Mouse (Mus musculus): ENCODE measurements around the gene Plk1.

Gene Plk1

DNA sequence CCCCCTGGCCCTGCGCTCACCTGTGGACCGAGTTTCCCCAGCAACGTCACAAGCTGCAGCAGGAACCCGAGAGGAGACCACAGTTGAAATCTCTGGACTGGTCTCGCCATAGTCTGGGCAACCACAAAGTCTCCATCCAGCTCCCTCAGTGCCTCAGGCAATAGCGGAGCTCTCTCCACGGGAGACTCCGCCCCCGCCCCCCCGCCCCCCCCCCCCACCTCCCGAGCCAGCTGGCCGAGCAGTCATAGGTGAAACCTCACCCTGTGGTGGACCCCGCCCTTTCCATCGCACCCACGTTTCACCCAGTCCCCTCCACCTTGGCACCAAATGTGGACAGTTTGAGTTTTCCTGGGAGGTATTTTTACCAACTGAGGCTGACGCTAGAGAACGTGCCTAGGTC is 26.8 kb downstream of the Plk1 start, which contains the start of gene Ern2:
Gene Ern2, minus strand, starts transcription at position 165 of the 400 bp plus-strand sequence.
- in situ Hi-C loops (cut with MboI; ENCODE audit: low pct_unique_long_range_greater_than_20kb in 1 of 2, low sequenced_read_pairs in 2 of 2, unreplicated experiment in 1 of 2) = no loop called here

DNA sequence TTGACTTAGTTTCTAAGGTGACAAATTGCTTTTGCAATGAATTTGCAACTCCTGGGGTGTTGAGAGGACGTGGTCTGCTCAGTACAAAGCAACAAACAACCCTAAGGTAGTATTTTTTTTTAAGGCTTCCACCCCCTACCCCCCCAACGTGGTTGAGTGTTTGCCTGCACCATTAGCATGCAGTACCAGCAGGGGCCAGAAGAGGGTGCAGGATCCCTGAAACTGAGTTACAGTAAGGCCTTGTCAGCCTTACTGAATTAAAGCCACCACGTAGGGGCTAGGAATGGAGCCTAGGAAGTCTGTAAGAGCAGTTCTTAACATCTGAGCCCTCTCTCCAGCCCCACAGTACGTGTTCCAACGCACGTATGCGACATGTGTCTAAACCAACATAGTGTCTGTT is 30.2 kb downstream of the Plk1 start:
- in situ Hi-C loops (cut with MboI; ENCODE audit: low pct_unique_long_range_greater_than_20kb in 1 of 2, low sequenced_read_pairs in 2 of 2, unreplicated experiment in 1 of 2) = no loop called here

DNA sequence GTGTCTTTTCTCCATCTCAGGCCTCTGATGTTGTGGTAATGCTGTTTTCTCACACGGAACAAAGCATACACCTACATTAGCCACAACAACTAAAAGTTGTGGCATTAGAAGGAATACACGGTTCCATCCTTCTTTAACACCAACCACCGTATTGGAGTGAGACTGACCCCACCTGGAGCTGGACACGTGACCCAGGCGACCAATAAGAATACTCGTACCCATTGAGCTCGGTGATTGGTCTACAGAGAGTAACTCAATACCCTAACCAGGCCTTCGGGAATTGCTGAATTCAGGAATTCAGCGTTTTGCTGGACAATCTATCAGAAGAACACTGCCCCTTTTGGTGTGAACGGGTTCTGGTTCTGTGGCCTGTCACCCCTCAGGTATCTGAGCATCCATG is 31.9 kb downstream of the Plk1 start:
- in situ Hi-C loops (cut with MboI; ENCODE audit: low pct_unique_long_range_greater_than_20kb in 1 of 2, low sequenced_read_pairs in 2 of 2, unreplicated experiment in 1 of 2) = loop anchor here in 1 of 2 experiments (5.0 kb wide), 1 partner anchor 261 kb away; no protein-coding TSS in a partner anchor

DNA sequence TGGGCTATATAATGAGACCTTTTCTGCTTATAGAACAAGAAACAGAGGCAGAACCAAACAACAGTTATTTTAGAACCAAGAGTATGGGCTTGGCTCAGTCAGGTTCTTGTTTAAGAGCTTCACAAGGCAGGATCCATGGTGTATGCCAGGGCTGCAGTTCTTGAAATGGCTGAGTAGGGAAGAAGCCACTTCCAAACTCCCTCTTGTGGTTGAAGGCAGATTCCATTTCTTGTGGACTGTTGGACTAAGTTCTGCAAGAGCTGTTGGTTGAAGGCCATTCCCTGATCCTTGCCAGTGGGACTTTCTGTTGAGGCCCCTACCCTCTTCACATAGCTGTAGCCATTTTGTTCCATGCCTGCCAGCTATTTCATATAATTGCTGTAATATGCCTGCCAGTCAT is 34.7 kb downstream of the Plk1 start:
- in situ Hi-C loops (cut with MboI; ENCODE audit: low pct_unique_long_range_greater_than_20kb in 1 of 2, low sequenced_read_pairs in 2 of 2, unreplicated experiment in 1 of 2) = loop anchor here in 1 of 2 experiments (5.0 kb wide), 1 partner anchor 258 kb away; no protein-coding TSS in a partner anchor

DNA sequence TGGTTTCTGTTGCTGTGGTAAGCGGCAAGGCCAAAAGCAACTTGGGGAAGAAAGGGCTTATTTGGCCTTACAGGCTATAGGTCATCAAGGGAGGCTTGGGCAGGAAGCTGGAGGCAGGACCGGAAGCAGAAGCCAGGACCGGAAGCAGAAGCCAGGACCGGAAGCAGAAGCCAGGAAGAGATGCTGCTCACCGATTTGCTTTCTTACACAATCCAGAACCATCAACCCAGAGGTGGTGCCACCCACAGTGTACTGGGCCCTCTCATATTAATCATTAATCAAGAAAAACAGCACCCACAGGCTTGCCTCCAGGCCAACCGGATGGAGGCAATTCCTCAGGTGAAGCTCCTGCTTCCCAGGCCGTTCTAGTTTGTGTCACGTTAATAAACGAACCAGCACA is 37.5 kb downstream of the Plk1 start:
- in situ Hi-C loops (cut with MboI; ENCODE audit: low pct_unique_long_range_greater_than_20kb in 1 of 2, low sequenced_read_pairs in 2 of 2, unreplicated experiment in 1 of 2) = no loop called here

DNA sequence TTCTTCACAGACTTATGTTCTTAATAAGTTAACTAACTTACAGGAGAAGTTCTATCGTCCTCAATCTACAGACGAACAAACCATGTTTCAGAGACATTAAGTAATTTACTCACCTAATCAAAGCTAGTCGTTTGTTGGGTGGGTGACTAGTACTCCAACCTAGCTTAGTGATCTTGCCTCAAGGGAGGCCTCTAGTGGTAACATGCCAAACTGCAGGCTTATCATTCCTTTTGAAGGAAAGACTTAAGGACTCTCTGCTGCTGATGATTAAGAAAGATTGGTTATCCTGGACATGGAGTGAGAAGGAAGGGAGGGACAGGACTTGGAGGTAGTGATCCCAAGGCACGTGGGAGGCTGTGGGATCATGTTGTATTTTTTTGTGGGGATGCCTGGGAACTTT is 38.1 kb downstream of the Plk1 start:
- in situ Hi-C loops (cut with MboI; ENCODE audit: low pct_unique_long_range_greater_than_20kb in 1 of 2, low sequenced_read_pairs in 2 of 2, unreplicated experiment in 1 of 2) = no loop called here

DNA sequence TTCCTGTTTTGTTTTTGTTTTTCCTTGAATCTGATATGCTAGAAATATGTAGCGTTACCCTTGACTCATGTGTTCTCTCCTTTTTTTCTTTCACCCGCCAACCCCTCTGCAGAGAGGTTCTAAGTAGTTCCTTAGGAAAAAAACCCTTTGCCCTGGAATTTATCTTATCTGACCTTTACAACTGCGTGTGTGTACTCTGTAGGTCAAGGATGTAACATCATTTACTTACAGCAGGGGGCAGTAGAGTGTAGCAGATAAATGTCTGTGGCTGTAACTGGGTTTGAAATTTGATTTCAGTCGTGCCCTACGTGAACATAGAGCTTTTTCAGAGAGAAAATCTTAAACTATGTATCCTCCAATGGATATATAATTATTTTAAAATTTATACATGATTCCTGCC is 40.1 kb downstream of the Plk1 start:
- in situ Hi-C loops (cut with MboI; ENCODE audit: low pct_unique_long_range_greater_than_20kb in 1 of 2, low sequenced_read_pairs in 2 of 2, unreplicated experiment in 1 of 2) = no loop called here

DNA sequence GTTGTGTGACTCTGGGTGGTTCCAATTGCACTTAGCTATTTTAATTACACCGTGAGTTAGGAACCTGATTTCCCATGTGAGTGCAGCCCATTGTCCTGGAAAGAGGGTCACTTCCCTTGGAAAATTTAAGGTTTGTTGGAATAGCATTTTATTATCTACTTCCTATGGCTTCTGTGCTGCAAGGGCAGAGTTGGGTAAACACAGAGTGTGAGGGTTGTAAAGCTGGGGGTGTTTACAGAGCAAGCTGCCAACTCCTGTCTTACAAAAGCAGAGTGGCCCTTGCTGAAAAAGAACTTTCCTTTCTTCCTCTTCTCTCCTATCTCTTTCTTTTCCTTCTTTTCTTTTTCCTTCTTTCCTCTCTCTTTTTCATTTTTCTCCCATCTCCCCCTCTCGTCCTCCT is 44.7 kb downstream of the Plk1 start:
- in situ Hi-C loops (cut with MboI; ENCODE audit: low pct_unique_long_range_greater_than_20kb in 1 of 2, low sequenced_read_pairs in 2 of 2, unreplicated experiment in 1 of 2) = no loop called here

DNA sequence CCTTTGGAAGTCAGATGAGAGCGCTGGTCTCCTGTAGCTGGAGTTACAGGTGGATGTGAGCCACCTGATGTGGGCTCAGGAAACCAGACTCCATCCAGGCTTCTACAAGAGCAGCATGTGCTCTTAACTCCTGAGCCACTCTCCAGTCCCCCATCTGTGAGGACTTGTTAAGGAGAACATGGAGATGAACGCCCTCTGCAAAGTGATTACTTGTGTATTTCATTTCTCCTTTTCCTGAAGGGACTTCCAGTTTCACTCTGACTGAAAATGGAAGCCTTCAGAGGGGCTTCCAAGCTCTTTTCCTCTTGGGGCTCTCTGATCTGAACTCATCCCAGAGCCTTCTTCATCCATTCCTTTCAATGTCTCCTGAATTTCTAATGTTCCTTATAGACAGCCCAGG is 46.9 kb downstream of the Plk1 start:
- in situ Hi-C loops (cut with MboI; ENCODE audit: low pct_unique_long_range_greater_than_20kb in 1 of 2, low sequenced_read_pairs in 2 of 2, unreplicated experiment in 1 of 2) = no loop called here

DNA sequence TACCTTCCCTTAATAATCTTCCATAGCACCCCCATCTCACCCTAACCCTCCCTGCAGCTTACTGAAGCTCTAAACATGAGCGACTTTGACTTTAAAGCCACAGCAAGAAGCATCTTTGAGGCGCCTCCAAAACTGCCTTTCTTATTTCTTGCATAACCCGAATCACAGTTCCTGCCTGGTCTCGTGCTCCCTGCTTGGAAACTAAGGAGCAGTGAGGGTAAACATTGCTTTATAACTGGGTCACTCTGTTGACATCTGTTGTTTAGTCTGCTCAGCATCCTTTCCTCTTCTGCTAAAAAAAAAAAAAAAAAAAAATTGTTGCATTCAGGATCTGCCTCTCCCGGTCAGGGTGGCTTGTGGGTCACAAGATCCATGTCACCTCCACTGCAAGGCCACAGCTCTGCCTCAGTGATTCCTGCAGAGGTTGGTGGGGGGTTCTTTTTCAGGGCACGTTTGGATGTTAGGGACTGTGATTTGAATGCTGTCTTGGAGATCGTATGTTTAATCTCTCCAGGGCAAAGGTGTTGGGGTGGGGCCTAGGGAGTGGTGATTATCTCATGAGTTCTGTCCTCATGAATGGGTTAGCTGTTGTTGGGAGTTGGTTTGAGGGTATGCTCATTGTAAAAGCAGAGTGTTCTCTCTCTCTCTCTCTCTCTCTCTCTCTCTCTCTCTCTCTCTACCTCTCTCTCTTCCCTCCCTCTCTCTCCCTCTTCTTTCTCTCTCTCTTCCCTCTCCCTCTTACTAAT is 49.2 kb downstream of the Plk1 start:
- in situ Hi-C loops (cut with MboI; ENCODE audit: low pct_unique_long_range_greater_than_20kb in 1 of 2, low sequenced_read_pairs in 2 of 2, unreplicated experiment in 1 of 2) = no loop called here

DNA sequence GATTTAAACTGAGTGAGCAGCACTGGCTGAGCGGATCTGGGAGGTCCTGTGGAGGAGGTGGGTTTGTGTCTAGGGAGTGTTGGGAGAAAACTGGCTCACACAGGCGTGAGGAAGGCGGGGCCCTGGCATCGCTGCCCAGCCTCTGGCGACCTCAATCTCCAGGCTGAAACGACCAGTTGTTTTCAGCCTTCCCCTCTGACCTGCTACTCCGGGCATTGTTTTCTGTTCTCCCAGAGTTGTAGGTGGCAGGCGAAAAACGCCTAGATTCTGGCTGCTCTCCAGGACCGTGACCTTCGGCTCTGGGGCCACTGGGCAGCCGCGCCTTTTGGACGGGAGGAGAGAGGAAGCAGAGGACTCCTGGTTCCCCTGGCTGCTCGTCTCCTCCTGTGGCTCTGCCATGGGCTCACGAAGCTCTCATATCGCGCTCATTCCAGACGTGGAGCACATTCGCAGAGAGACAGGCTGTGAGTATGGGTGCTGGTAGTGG is 60.1 kb downstream of the Plk1 start, which contains the start of gene Chp2:
Gene Chp2, plus strand, starts transcription at position 182 of the 487 bp plus-strand sequence.
- in situ Hi-C loops (cut with MboI; ENCODE audit: low pct_unique_long_range_greater_than_20kb in 1 of 2, low sequenced_read_pairs in 2 of 2, unreplicated experiment in 1 of 2) = no loop called here
